Mouse (Mus musculus) liver, adult 2 months (tissue): ENCODE results near the gene Mrps23.

ENCODE experiments used
- CTCF ChIP-seq: fragments of 200-500 bp; IDR thresholded peaks from 2 replicates; pipeline ENCODE4 v1.5.1; 2011; ENCODE audit warnings: low read depth, low read length, control low read depth
- POLR2A ChIP-seq: fragments of 200-500 bp; IDR thresholded peaks from 2 replicates; pipeline ENCODE4 v1.6.1; 2011; ENCODE audit warnings: low read length, control low read depth; ENCODE audit not compliant: insufficient read depth; ENCODE audit errors: extremely low read depth

- TF ChIP-seq CTCF = no peak
- TF ChIP-seq POLR2A = no peak
These were observed 46.4 kb downstream of the Mrps23 start for GRCm38 (mm10) chr11:88250568-88250967.
